28 mouse cellular contexts compared by ENCODE assay signal in the genomic region with DNA sequence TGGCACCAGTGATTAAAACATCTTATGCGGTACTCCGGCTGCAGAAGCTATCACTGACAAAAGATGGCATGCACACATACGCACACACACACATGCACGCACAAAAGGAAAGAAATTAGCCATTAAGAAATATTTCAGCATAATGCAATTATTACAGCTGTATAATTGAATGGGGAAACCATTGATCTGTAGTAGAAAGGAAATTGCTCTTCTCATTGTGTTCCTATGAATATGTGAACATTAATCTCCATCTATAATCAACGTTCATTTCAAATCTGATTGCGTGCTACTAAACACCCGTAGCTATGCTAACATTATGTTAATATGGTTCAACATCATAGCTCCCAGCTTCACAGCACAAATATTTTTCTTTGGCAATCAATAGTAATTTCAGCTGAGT.
"Had no signal": no experiment of that assay in that cellular context is flagged by ENCODE, and none has a peak within 500 bp of the region (broad histone marks: within the 10 kb centered on the region; RNA-seq: fewer than 3 reads in every experiment).

No protein-coding gene starts in this region.

- H3K9me3 ChIP-seq: heart, embryonic 10.5 days; heart, embryonic 12.5 days; hindbrain, embryonic 10.5 days; hindbrain, embryonic 12.5 days; intestine, embryonic 15.5 days; kidney, embryonic 15.5 days; limb, embryonic 10.5 days; limb, embryonic 12.5 days; liver, embryonic 13.5 days; liver, embryonic 15.5 days had no signal

- H3K36me3 ChIP-seq: heart, embryonic 10.5 days; heart, embryonic 12.5 days; hindbrain, embryonic 10.5 days; hindbrain, embryonic 12.5 days; intestine, embryonic 15.5 days; kidney, embryonic 15.5 days; limb, embryonic 10.5 days; limb, embryonic 12.5 days; liver, embryonic 13.5 days; liver, embryonic 15.5 days had no signal

- H3K4me2 ChIP-seq: heart, embryonic 12.5 days; hindbrain, embryonic 12.5 days; hindbrain, embryonic 14.5 days; intestine, embryonic 15.5 days; kidney, embryonic 15.5 days; limb, embryonic 12.5 days; liver, embryonic 11.5 days; liver, embryonic 13.5 days; liver, embryonic 15.5 days had no signal

- ATAC-seq: hindbrain, embryonic 16.5 days; inflammation-experienced regulatory T-cells, adult 6 months; intestine, embryonic 15.5 days; intestine, postnatal 0 days had no signal

- H3K4me1 ChIP-seq: hindbrain, embryonic 10.5 days; hindbrain, embryonic 12.5 days; intestine, embryonic 15.5 days; kidney, embryonic 15.5 days; limb, embryonic 10.5 days; limb, embryonic 12.5 days; liver, embryonic 13.5 days; liver, embryonic 15.5 days had no signal

- DNase-seq: gastrocnemius, postnatal 14 days; gastrocnemius, postnatal 36 days; heart, adult 11 months; heart, adult 2 months; heart, postnatal 10 days; heart, postnatal 4 days; kidney, adult 2 months; kidney, adult 9 months; kidney, postnatal 14 days; kidney, postnatal 36 days; liver; liver, embryonic 13.5 days had no signal

- H3K9ac ChIP-seq: heart, embryonic 12.5 days; hindbrain, embryonic 12.5 days; hindbrain, embryonic 14.5 days; intestine, embryonic 15.5 days; kidney, embryonic 15.5 days; limb, embryonic 12.5 days; liver, embryonic 13.5 days; liver, embryonic 15.5 days had no signal

- H3K27ac ChIP-seq: heart, adult 2 months; heart, embryonic 10.5 days; hindbrain, embryonic 10.5 days; hindbrain, embryonic 12.5 days; hindbrain, embryonic 14.5 days; intestine, embryonic 15.5 days; kidney, embryonic 15.5 days; kidney, postnatal 0 days; left cerebral cortex, adult 2 months; limb, embryonic 10.5 days; limb, embryonic 12.5 days; liver, embryonic 13.5 days; liver, embryonic 15.5 days had no signal

- H3K27me3 ChIP-seq: heart, embryonic 12.5 days; hindbrain, embryonic 12.5 days; intestine, embryonic 15.5 days; kidney, embryonic 15.5 days; liver, embryonic 13.5 days; liver, embryonic 15.5 days had no signal

- H3K4me3 ChIP-seq: heart, adult 2 months; heart, embryonic 10.5 days; heart, embryonic 12.5 days; hindbrain, embryonic 10.5 days; hindbrain, embryonic 12.5 days; intestine, embryonic 15.5 days; kidney, embryonic 15.5 days; left cerebral cortex, adult 2 months; limb, embryonic 10.5 days; limb, embryonic 12.5 days; liver, embryonic 13.5 days; liver, embryonic 15.5 days had no signal
